Mouse (Mus musculus): Measurements from ENCODE around the gene Rgsl1. TPM values are rescaled to one million over a fixed set of nuclear protein-coding genes. Genes with fewer than 3 reads are reported as not detected.

Gene Rgsl1
- polyA plus RNA-seq (2012; rRNA removed), result 0.02 and 0.05 TPM in 2 replicates

DNA sequence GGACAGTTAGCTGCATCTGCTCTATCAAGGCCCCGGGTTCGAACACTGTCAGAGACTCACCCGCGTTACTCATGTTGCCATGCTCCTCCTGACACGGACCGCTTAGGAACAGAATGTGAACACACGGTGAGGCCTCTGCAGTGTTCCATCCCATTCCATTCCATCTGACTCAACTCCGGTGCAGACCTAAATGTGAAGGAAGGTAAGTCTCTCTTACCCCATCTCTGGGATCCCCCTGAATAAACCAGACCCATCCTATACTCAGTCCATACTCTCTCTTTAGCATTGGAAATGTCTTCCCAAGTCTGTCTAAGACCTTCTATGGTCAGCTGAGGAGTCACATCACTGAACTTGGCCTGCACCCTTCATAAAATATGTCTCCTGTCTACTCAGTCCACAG, at the start of gene Rgsl1:
Rgsl1 (minus strand) TSS at position 101 of the 400 bp plus-strand sequence.

DNA sequence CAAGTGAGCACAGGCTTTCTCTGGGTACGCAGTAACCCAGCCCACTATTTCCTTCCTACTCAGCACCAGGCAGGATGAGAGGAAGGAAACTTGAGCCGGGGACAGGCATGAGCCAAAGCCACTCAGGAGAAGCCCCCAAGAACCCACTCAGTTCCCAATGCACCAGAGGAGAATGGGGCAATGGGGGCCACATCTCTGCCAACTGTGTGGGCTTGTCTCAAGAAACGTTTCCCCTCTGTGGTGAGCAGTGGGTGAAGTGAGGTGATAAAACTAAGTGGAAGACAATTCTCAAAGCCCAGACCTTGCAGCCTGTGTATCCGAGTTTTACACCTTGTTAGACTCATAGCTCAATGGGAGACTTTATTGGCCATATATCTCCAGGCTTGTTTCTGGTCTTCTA, 47.5 kb upstream of the Rgsl1 start, which contains the start of gene Teddm1a:
Teddm1a (plus strand) TSS at position 301 of the 400 bp plus-strand sequence.

DNA sequence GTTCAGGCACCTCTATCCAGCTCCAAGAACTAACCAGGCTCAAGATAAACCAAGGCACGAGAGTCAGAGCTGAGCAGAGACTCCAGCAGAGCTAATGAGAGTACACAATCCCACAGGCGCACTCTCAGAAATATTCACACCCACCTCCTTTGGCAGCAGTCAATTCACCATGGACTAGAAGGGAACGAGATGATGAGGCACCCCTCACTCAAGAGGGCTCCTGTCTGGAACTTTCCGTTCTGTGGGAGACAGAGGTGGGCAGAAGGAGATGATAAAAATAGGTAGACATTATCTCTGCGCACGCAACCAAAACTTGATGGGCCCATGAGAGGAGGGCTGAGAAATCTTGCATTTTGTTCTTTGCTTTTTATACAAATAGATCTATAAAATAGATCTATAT, 30.1 kb upstream of the Rgsl1 start, which contains the start of gene Teddm1b:
Teddm1b (plus strand) TSS at position 301 of the 400 bp plus-strand sequence.

DNA sequence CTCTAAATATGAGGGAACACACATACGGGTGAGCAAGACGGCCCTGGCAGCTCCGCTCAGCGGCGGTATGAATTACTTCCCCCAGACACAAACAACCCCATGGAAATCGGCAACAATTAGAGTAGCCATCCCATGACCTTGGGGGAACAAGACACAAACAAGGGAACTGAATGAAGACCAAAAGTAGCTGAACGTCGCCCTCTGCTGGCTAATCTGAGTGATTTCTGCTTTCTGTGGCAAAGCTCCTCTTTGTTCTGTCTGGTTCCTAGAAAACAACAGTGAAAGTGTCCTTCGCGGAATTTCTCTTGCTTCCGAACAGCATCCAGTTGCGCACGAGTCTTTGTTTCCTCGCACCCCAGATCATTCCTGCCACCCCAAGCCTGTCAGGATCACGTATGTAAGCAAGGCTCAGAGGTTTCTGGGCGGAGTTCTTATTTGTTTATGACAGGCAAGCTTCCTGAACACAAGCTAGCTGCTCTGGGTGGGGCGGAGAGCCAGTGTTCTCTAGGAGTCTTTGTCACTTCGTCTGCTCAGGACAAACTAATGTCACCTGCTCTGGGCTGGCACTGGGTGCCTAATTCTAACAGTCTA, 94.6 kb downstream of the Rgsl1 start, which contains the start of gene Rnasel:
Rnasel (plus strand) TSS at position 216 of the 591 bp plus-strand sequence.

DNA sequence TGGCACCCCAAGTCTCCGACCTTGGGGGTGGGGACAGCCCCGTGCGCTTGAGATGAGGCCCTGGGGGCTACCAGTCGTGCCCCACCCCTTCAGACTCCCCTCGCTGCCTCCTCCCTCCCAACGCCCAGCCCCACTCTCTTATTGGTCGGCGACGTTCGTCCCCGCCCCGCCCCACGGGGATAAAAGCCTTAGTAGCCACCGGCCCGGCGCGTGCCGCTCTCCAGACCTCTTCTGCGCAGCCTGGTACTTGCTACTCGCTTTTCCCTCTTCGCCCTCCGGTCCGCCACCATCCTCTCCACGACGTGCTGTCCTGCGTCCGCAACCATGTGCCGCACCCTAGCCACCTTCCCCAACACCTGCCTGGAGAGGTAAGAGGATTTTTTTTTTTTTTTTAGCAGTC, 103.8 kb downstream of the Rgsl1 start, which contains the start of gene Rgs16:
Rgs16 (plus strand) TSS at position 205 of the 400 bp plus-strand sequence.

Other genes starting within 250 kb of the Rgsl1 start
- 0.01 and 0.02 TPM in 2 replicates for gene Rgs8, start 191.1 kb downstream of the Rgsl1 start, polyA plus RNA-seq (2012; rRNA removed)
- 0.13 and 0.42 TPM in 2 replicates for gene Rgs16, start 103.8 kb downstream of the Rgsl1 start, polyA plus RNA-seq (2012; rRNA removed)
- gene Rnasel, start 94.7 kb downstream of the Rgsl1 start, polyA plus RNA-seq (2012; rRNA removed), result 16.5 and 18.8 TPM in 2 replicates
- not detected in 2 replicates for gene Teddm1b, start 30.2 kb upstream of the Rgsl1 start, polyA plus RNA-seq (2012; rRNA removed)
- not detected in 2 replicates for gene Teddm1a, start 47.6 kb upstream of the Rgsl1 start, polyA plus RNA-seq (2012; rRNA removed)
- gene Glul, start 55.8 kb upstream of the Rgsl1 start, polyA plus RNA-seq (2012; rRNA removed), result 64.4 and 69.2 TPM in 2 replicates
- gene Teddm2, start 56.1 kb upstream of the Rgsl1 start, polyA plus RNA-seq (2012; rRNA removed), result 0.21 and 0.27 TPM in 2 replicates